Mouse (Mus musculus) bone marrow macrophage, adult 2 months (primary cell): ENCODE measurements around the gene Rps6ka5.

Experiments
- CTCF ChIP-seq: IDR thresholded peaks from 2 replicates; pipeline ENCODE4 v1.5.1; 2012; ENCODE audit warnings: low read depth, mild to moderate bottlenecking, low read length, moderate library complexity
- POLR2A ChIP-seq: IDR thresholded peaks from 2 replicates; pipeline ENCODE4 v1.6.1; 2012; ENCODE audit warnings: mild to moderate bottlenecking, low read depth, low read length, borderline replicate concordance

DNA sequence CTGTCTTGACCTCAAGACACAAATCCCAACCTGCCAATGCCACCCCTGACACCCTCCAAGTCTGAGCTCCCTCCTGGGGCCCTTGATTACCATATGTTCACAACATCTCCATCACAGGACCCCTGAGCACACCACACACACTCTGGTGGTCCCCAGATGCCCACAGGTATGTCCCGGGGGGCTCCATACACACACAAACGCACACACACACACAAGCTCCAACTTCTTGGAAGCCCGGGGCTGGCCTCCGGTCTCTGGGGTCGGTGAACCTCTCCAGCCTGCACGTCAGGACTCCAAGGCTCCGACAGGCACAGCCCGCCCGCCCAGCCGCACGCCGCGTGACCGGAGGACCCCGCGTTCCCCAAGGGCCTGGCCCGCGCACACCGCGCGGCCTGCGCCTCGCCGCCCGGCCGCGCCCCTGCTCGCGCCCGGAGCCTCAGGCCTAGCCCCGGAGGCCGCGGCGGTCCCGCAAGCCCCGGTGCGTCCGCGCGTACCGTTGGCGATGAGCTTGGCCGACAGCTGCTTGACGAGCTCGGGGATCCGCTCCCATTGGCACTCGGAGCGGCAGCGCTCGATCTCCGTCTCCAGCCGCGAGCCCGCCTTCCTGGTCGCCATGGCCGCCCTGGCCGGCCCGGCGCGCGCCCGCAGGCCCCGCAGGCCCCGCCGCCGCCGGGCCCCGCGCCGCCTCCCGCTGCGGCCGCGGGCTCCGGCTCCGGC is 206.5 kb downstream of the Rps6ka5 start:
- TF ChIP-seq CTCF (no peak), POLR2A (no peak)
